Mouse (Mus musculus): ENCODE data around the gene Olfr668.
"Not testable (repeated sequence)": the region's sequence is repeated elsewhere in the genome, so short reads cannot be mapped to it uniquely, and the experiment has no call there.

- not testable (repeated sequence) for TF ChIP-seq CTCF (IDR thresholded peaks at IDR 0.05; ENCODE audit: extremely low read depth, insufficient read length, insufficient replicate concordance, low read depth, low read length); POLR2A (IDR thresholded peaks at IDR 0.05; ENCODE audit: low read depth, low read length)
Observed at GRCm38 (mm10) chr7:104972507-104972906, 44.6 kb upstream of the Olfr668 start.
